Mouse (Mus musculus): ENCODE data around the gene Tmem29. TPM values are rescaled to one million over a fixed set of nuclear protein-coding genes. Genes with fewer than 3 reads are reported as not detected.
A peak's percentile ranks its signal among the peaks of the same experiment; 100 is the strongest.
"Not testable (repeated sequence)": the region's sequence is repeated elsewhere in the genome, so short reads cannot be mapped to it uniquely, and the experiment has no call there.

Tmem29 gene
- 29.6 and 35.8 TPM in 2 replicates for polyA plus RNA-seq (2014; fragmentation: Nextera tagmentation; extraction: Ambion mirVana)

GRCm38 (mm10) chrX:150458766-150459350 is at the start of gene Tmem29:
Tmem29 (minus strand) TSS chrX:150459154.
- H3K27ac ChIP-seq (replicated peaks; ENCODE audit: low read depth, low read length), result peak within 1 kb of the TSS; percentile 84
- H3K4me3 ChIP-seq (ENCODE audit: low read depth, low read length), result peak within 1 kb of the TSS; percentile 45
- H3K27me3 ChIP-seq (replicated peaks; ENCODE audit: control insufficient read depth, insufficient read depth, low read length), result no peaks in the 10 kb centered on the region
- H3K4me1 ChIP-seq (ENCODE audit: control insufficient read depth, insufficient read depth, low read length), result no peaks in the 10 kb centered on the region
- peak within 1 kb of the TSS; percentile 61 for H3K9ac ChIP-seq (ENCODE audit: low read depth, low read length)
- WGBS, result 2% methylated on average over 30 of the region's 30 CpGs
- H3K4me2 ChIP-seq (ENCODE audit: low read depth, low read length), result peak within 1 kb of the TSS; percentile 52
- ATAC-seq (ENCODE audit: low read depth), result peak; percentile 97
- H3K9me3 ChIP-seq (ENCODE audit: control insufficient read depth, low read length), result no peaks in the 10 kb centered on the region
- peak; percentile 97 for DNase-seq (ENCODE audit: low spot score)
- H3K36me3 ChIP-seq (ENCODE audit: control insufficient read depth, insufficient read depth, low read length), result no peaks in the 10 kb centered on the region

GRCm38 (mm10) chrX:150508696-150509095 is 49.7 kb upstream of the Tmem29 start:
- Histone ChIP-seq H3K36me3 (ENCODE audit: control insufficient read depth, insufficient read depth, low read length) (0 out of 2 replicates have a peak, but pooled peaks cover 4% of the 10 kb centered on the region), H3K4me1 (ENCODE audit: control insufficient read depth, insufficient read depth, low read length) (no peaks in the 10 kb centered on the region), H3K27me3 (replicated peaks; ENCODE audit: control insufficient read depth, insufficient read depth, low read length) (no peaks in the 10 kb centered on the region), H3K4me3 (ENCODE audit: low read depth, low read length) (no peak overlapping the region), H3K9me3 (ENCODE audit: control insufficient read depth, low read length) (no peaks in the 10 kb centered on the region), H3K27ac (replicated peaks; ENCODE audit: low read depth, low read length) (no peak overlapping the region), H3K4me2 (ENCODE audit: low read depth, low read length) (no peak overlapping the region), H3K9ac (ENCODE audit: low read depth, low read length) (no peak overlapping the region)
- DNase-seq (ENCODE audit: low spot score) (no peak), ATAC-seq (ENCODE audit: low read depth) (no peak)
- 87% methylated on average over 6 of the region's 6 CpGs for WGBS

- not testable (repeated sequence) for H3K4me3 ChIP-seq (ENCODE audit: low read depth, low read length); H3K27ac ChIP-seq (replicated peaks; ENCODE audit: low read depth, low read length); ATAC-seq (ENCODE audit: low read depth); H3K36me3 ChIP-seq (ENCODE audit: control insufficient read depth, insufficient read depth, low read length); H3K4me1 ChIP-seq (ENCODE audit: control insufficient read depth, insufficient read depth, low read length); H3K4me2 ChIP-seq (ENCODE audit: low read depth, low read length); H3K9ac ChIP-seq (ENCODE audit: low read depth, low read length); H3K9me3 ChIP-seq (ENCODE audit: control insufficient read depth, low read length); DNase-seq (ENCODE audit: low spot score); H3K27me3 ChIP-seq (replicated peaks; ENCODE audit: control insufficient read depth, insufficient read depth, low read length)
- WGBS, result 44% methylated on average over 1 of the region's 10 CpGs
Observed at GRCm38 (mm10) chrX:150487811-150488210, 28.9 kb upstream of the Tmem29 start.

GRCm38 (mm10) chrX:150486314-150487030 is 27.5 kb upstream of the Tmem29 start:
- not testable (repeated sequence) for H3K4me3 ChIP-seq (ENCODE audit: low read depth, low read length); H3K4me1 ChIP-seq (ENCODE audit: control insufficient read depth, insufficient read depth, low read length); H3K27me3 ChIP-seq (replicated peaks; ENCODE audit: control insufficient read depth, insufficient read depth, low read length); H3K27ac ChIP-seq (replicated peaks; ENCODE audit: low read depth, low read length); DNase-seq (ENCODE audit: low spot score); ATAC-seq (ENCODE audit: low read depth); H3K4me2 ChIP-seq (ENCODE audit: low read depth, low read length); H3K9ac ChIP-seq (ENCODE audit: low read depth, low read length); H3K36me3 ChIP-seq (ENCODE audit: control insufficient read depth, insufficient read depth, low read length); H3K9me3 ChIP-seq (ENCODE audit: control insufficient read depth, low read length)
- WGBS, result 21% methylated on average over 2 of the region's 22 CpGs

- 2% methylated on average over 33 of the region's 34 CpGs for WGBS
- H3K36me3 ChIP-seq (ENCODE audit: control insufficient read depth, insufficient read depth, low read length), result no peaks in the 10 kb centered on the region
- no peaks in the 10 kb centered on the region for H3K9me3 ChIP-seq (ENCODE audit: control insufficient read depth, low read length)
- ATAC-seq (ENCODE audit: low read depth) (peak; percentile 97), DNase-seq (ENCODE audit: low spot score) (peak; percentile 97)
- no peaks in the 10 kb centered on the region for H3K27me3 ChIP-seq (replicated peaks; ENCODE audit: control insufficient read depth, insufficient read depth, low read length)
- H3K9ac ChIP-seq (ENCODE audit: low read depth, low read length), result peak overlapping the region; percentile 70
- peak overlapping the region; percentile 91 for H3K27ac ChIP-seq (replicated peaks; ENCODE audit: low read depth, low read length)
- no peaks in the 10 kb centered on the region for H3K4me1 ChIP-seq (ENCODE audit: control insufficient read depth, insufficient read depth, low read length)
- peak overlapping the region; percentile 51 for H3K4me3 ChIP-seq (ENCODE audit: low read depth, low read length)
- peak overlapping the region; percentile 27 for H3K4me2 ChIP-seq (ENCODE audit: low read depth, low read length)
Observed at GRCm38 (mm10) chrX:150477854-150478780, 19.2 kb upstream of the Tmem29 start.

GRCm38 (mm10) chrX:150471416-150471815 is 12.5 kb upstream of the Tmem29 start:
- no peaks in the 10 kb centered on the region for H3K9me3 ChIP-seq (ENCODE audit: control insufficient read depth, low read length)
- 80% methylated on average over 1 of the region's 1 CpGs for WGBS
- H3K4me3 ChIP-seq (ENCODE audit: low read depth, low read length), result no peak overlapping the region
- DNase-seq (ENCODE audit: low spot score), result no peak
- no peaks in the 10 kb centered on the region for H3K36me3 ChIP-seq (ENCODE audit: control insufficient read depth, insufficient read depth, low read length)
- no peak overlapping the region for H3K9ac ChIP-seq (ENCODE audit: low read depth, low read length)
- no peaks in the 10 kb centered on the region for H3K27me3 ChIP-seq (replicated peaks; ENCODE audit: control insufficient read depth, insufficient read depth, low read length)
- H3K27ac ChIP-seq (replicated peaks; ENCODE audit: low read depth, low read length), result no peak overlapping the region
- ATAC-seq (ENCODE audit: low read depth), result no peak
- H3K4me2 ChIP-seq (ENCODE audit: low read depth, low read length), result no peak overlapping the region
- no peaks in the 10 kb centered on the region for H3K4me1 ChIP-seq (ENCODE audit: control insufficient read depth, insufficient read depth, low read length)

GRCm38 (mm10) chrX:150468266-150468665 is 9.3 kb upstream of the Tmem29 start:
- Histone ChIP-seq H3K9ac (ENCODE audit: low read depth, low read length) (no peak overlapping the region), H3K27ac (replicated peaks; ENCODE audit: low read depth, low read length) (no peak overlapping the region), H3K36me3 (ENCODE audit: control insufficient read depth, insufficient read depth, low read length) (no peaks in the 10 kb centered on the region), H3K9me3 (ENCODE audit: control insufficient read depth, low read length) (no peaks in the 10 kb centered on the region), H3K4me2 (ENCODE audit: low read depth, low read length) (no peak overlapping the region), H3K4me3 (ENCODE audit: low read depth, low read length) (no peak overlapping the region), H3K4me1 (ENCODE audit: control insufficient read depth, insufficient read depth, low read length) (no peaks in the 10 kb centered on the region), H3K27me3 (replicated peaks; ENCODE audit: control insufficient read depth, insufficient read depth, low read length) (no peaks in the 10 kb centered on the region)
- DNase-seq (ENCODE audit: low spot score), result no peak
- WGBS, result 76% methylated on average over 2 of the region's 2 CpGs
- no peak for ATAC-seq (ENCODE audit: low read depth)

- DNase-seq (ENCODE audit: low spot score); H3K27me3 ChIP-seq (replicated peaks; ENCODE audit: control insufficient read depth, insufficient read depth, low read length); H3K9ac ChIP-seq (ENCODE audit: low read depth, low read length); H3K36me3 ChIP-seq (ENCODE audit: control insufficient read depth, insufficient read depth, low read length); H3K4me1 ChIP-seq (ENCODE audit: control insufficient read depth, insufficient read depth, low read length); H3K4me3 ChIP-seq (ENCODE audit: low read depth, low read length); H3K4me2 ChIP-seq (ENCODE audit: low read depth, low read length); H3K9me3 ChIP-seq (ENCODE audit: control insufficient read depth, low read length); H3K27ac ChIP-seq (replicated peaks; ENCODE audit: low read depth, low read length); ATAC-seq (ENCODE audit: low read depth): not testable (repeated sequence)
- 79% methylated on average over 8 of the region's 8 CpGs for WGBS
Observed at GRCm38 (mm10) chrX:150466817-150467216, 7.9 kb upstream of the Tmem29 start.
